Mouse (Mus musculus): Measurements from ENCODE around the gene Wfdc17.

- TF ChIP-seq CTCF (IDR thresholded peaks at IDR 0.05; ENCODE audit: extremely low read depth, insufficient read length, insufficient replicate concordance, low read depth, low read length) = no peak
- no peak for TF ChIP-seq POLR2A (IDR thresholded peaks at IDR 0.05; ENCODE audit: low read depth, low read length)
These were observed 11.8 kb upstream of the Wfdc17 start for GRCm38 (mm10) chr11:83692008-83692407.
